Mouse (Mus musculus): Measurements from ENCODE around the gene Vgll4.

- TF ChIP-seq POLR2A (IDR thresholded peaks at IDR 0.05; ENCODE audit: low read depth, low read length) (no peak), CTCF (IDR thresholded peaks at IDR 0.05; ENCODE audit: extremely low read depth, insufficient read depth, insufficient read length, insufficient replicate concordance) (no peak)
These were observed 138.0 kb downstream of the Vgll4 start for GRCm38 (mm10) chr6:114831807-114832206.
